Comparison of ENCODE assay signal across 21 mouse cellular contexts in the genomic region with DNA sequence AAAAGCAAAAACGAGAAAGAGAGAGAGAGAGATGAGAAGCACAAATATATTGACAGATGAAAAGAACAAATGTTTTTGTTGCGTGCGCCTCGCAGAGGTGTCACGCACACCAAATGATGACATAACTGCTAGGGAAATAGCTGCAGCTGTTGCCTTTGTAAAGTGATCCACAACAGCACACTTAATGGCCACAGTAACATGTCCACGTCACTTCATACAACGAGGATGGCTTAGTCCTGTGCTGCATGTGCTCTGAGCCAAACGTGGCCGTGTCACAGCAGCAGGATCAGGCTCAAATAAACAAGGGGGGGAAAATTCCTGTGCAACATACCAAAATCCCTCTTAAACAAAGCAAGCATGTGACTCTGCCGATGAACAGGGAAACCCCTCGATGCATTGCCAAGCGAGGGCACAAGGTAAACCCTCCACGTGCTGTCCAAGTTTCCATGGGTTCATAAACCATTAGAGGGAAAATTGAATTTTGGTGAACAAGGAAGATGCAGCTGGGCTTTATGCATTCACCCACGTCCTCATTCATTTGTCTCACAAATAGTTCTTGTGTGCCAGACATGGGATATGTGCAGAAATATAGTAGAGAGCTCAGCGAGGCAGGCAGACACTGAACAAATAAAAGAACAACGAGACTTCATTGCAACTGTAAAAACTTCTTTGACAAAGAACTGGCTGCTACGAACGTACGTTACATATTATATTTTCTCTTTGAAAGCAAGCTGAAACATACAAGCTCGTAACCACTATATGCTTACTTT.
DNase-seq lines count a peak whose midpoint lies in the region; ATAC-seq and TF ChIP-seq lines count a peak whose summit lies in the region.
"Had no signal": no experiment of that assay in that cellular context is flagged by ENCODE, and none has a peak within 500 bp of the region (broad histone marks: within the 10 kb centered on the region; RNA-seq: fewer than 3 reads in every experiment).

No protein-coding gene starts in this region.

- H3K36me3 ChIP-seq in embryonic facial prominence, embryonic 11.5 days (replicated peaks; ENCODE audit: control insufficient read depth, insufficient read depth, low read depth, low read length) = no peaks in the 10 kb centered on the region
- no peaks in the 10 kb centered on the region for H3K36me3 ChIP-seq in embryonic facial prominence, embryonic 10.5 days (replicated peaks)
- H3K36me3 ChIP-seq in lung, embryonic 14.5 days (ENCODE audit: insufficient read depth) = no peaks in the 10 kb centered on the region
- no peaks in the 10 kb centered on the region for H3K36me3 ChIP-seq in stomach, embryonic 15.5 days
- H3K36me3 ChIP-seq in stomach, postnatal 0 days (ENCODE audit: control insufficient read depth, insufficient read depth, low read length) = no peaks in the 10 kb centered on the region
- no peaks in the 10 kb centered on the region for H3K36me3 ChIP-seq in myocyte (ENCODE audit: control insufficient read depth, insufficient read depth)
- H3K36me3 ChIP-seq: embryonic facial prominence, embryonic 12.5 days had no signal

- no peak for ATAC-seq in embryonic facial prominence, embryonic 11.5 days (replicated peaks; ENCODE audit: insufficient number of reproducible peaks, low FRiP score, low TSS enrichment, low read depth)
- peak; percentile 97 for ATAC-seq in lung, embryonic 14.5 days (ENCODE audit: insufficient read depth)
- no peak for ATAC-seq in stomach, embryonic 15.5 days (ENCODE audit: insufficient read depth, low FRiP score, low read depth)
- ATAC-seq in stomach, postnatal 0 days (ENCODE audit: low FRiP score, low TSS enrichment) = no peak

- no peaks in the 10 kb centered on the region for H3K27me3 ChIP-seq in embryonic facial prominence, embryonic 11.5 days (ENCODE audit: control insufficient read depth, insufficient read depth, low read length)
- H3K27me3 ChIP-seq in embryonic facial prominence, embryonic 10.5 days (replicated peaks; ENCODE audit: low read depth, poor library complexity, severe bottlenecking) = no peaks in the 10 kb centered on the region
- H3K27me3 ChIP-seq in lung, embryonic 14.5 days (ENCODE audit: insufficient read depth, low read length) = no peaks in the 10 kb centered on the region
- H3K27me3 ChIP-seq in stomach, embryonic 15.5 days (replicated peaks) = no peaks in the 10 kb centered on the region
- H3K27me3 ChIP-seq in stomach, postnatal 0 days (ENCODE audit: control insufficient read depth, insufficient read depth, low read length) = no peaks in the 10 kb centered on the region
- H3K27me3 ChIP-seq in myocyte (ENCODE audit: control insufficient read depth, insufficient read depth, insufficient read length) = no peaks in the 10 kb centered on the region
- H3K27me3 ChIP-seq: CH12.LX; embryonic facial prominence, embryonic 12.5 days had no signal

- 69% methylated on average over 20 of the region's 20 CpGs for WGBS in embryonic facial prominence, embryonic 11.5 days
- WGBS in embryonic facial prominence, embryonic 10.5 days = 81% methylated on average over 20 of the region's 20 CpGs
- WGBS in lung, embryonic 14.5 days = 31% methylated on average over 20 of the region's 20 CpGs
- WGBS in lung, adult 2 months = 56% methylated on average over 20 of the region's 20 CpGs
- WGBS in stomach, embryonic 15.5 days = 51% methylated on average over 20 of the region's 20 CpGs
- WGBS in stomach, postnatal 0 days = 46% methylated on average over 20 of the region's 20 CpGs

- H3ac ChIP-seq in myocyte (ENCODE audit: control insufficient read depth, insufficient read length) = no peak overlapping the region

- no peak for TF ChIP-seq EP300 in stomach, postnatal 0 days (optimal IDR thresholded peaks at IDR 0.05)

- H3K27ac ChIP-seq in embryonic facial prominence, embryonic 11.5 days (replicated peaks; ENCODE audit: low read depth, low read length) = no peak overlapping the region
- no peak overlapping the region for H3K27ac ChIP-seq in embryonic facial prominence, embryonic 10.5 days (replicated peaks)
- H3K27ac ChIP-seq in lung, embryonic 14.5 days (ENCODE audit: low read depth) = peak overlapping the region; percentile 66; the same call in 1 of the 2 replicates
- no peak overlapping the region for H3K27ac ChIP-seq in stomach, embryonic 15.5 days
- H3K27ac ChIP-seq in stomach, postnatal 0 days (replicated peaks) = no peak overlapping the region
- H3K27ac ChIP-seq: embryonic facial prominence, embryonic 12.5 days; liver, embryonic 14.5 days had no signal

- no peaks in the 10 kb centered on the region for H3K4me1 ChIP-seq in embryonic facial prominence, embryonic 11.5 days (ENCODE audit: control insufficient read depth, insufficient read depth, low read length)
- peaks cover 12% of the 10 kb centered on the region; the same call in 1 of the 2 replicates for H3K4me1 ChIP-seq in embryonic facial prominence, embryonic 10.5 days
- H3K4me1 ChIP-seq in lung, embryonic 14.5 days (ENCODE audit: insufficient read depth) = no peaks in the 10 kb centered on the region; the same call in 1 of the 2 replicates
- no peaks in the 10 kb centered on the region for H3K4me1 ChIP-seq in lung, adult 2 months (ENCODE audit: control insufficient read depth, insufficient read depth, low read length)
- H3K4me1 ChIP-seq in stomach, embryonic 15.5 days = peaks cover 7% of the 10 kb centered on the region; the same call in 1 of the 2 replicates
- H3K4me1 ChIP-seq in stomach, postnatal 0 days (replicated peaks; ENCODE audit: control insufficient read depth, insufficient read depth) = no peaks in the 10 kb centered on the region

- H3K4me3 ChIP-seq in embryonic facial prominence, embryonic 11.5 days (ENCODE audit: low read depth, low read length) = no peak overlapping the region
- no peak overlapping the region for H3K4me3 ChIP-seq in embryonic facial prominence, embryonic 10.5 days
- H3K4me3 ChIP-seq in lung, embryonic 14.5 days (ENCODE audit: low read depth, low read length) = no peak overlapping the region
- no peak overlapping the region for H3K4me3 ChIP-seq in lung, adult 2 months (replicated peaks; ENCODE audit: extremely low read depth, low read depth, low read length)
- H3K4me3 ChIP-seq in stomach, embryonic 15.5 days (replicated peaks) = no peak overlapping the region
- no peak overlapping the region for H3K4me3 ChIP-seq in stomach, postnatal 0 days (ENCODE audit: low read depth, low read length)
- no peak overlapping the region for H3K4me3 ChIP-seq in myocyte
- H3K4me3 ChIP-seq: embryonic facial prominence, embryonic 12.5 days had no signal

- H3K9me3 ChIP-seq in embryonic facial prominence, embryonic 11.5 days (replicated peaks; ENCODE audit: control insufficient read depth, low read length) = no peaks in the 10 kb centered on the region
- H3K9me3 ChIP-seq in embryonic facial prominence, embryonic 10.5 days = no peaks in the 10 kb centered on the region
- no peaks in the 10 kb centered on the region for H3K9me3 ChIP-seq in lung, embryonic 14.5 days (ENCODE audit: low read depth, low read length)
- no peaks in the 10 kb centered on the region for H3K9me3 ChIP-seq in stomach, embryonic 15.5 days
- no peaks in the 10 kb centered on the region for H3K9me3 ChIP-seq in stomach, postnatal 0 days (ENCODE audit: control insufficient read depth, low read length)
- H3K9me3 ChIP-seq: embryonic facial prominence, embryonic 12.5 days had no signal

- H3K9ac ChIP-seq in embryonic facial prominence, embryonic 11.5 days (replicated peaks; ENCODE audit: low read length) = no peak overlapping the region
- no peak overlapping the region for H3K9ac ChIP-seq in lung, embryonic 14.5 days
- no peak overlapping the region for H3K9ac ChIP-seq in stomach, embryonic 15.5 days
- no peak overlapping the region for H3K9ac ChIP-seq in stomach, postnatal 0 days (ENCODE audit: low read length)
- H3K9ac ChIP-seq: embryonic facial prominence, embryonic 12.5 days; liver, embryonic 14.5 days had no signal

- peak; percentile 13 for DNase-seq in embryonic facial prominence, embryonic 11.5 days (ENCODE audit: low spot score)
- DNase-seq in embryonic facial prominence, embryonic 10.5 days (ENCODE audit: low spot score) = no peak
- DNase-seq in lung, embryonic 14.5 days = peak; percentile 93
- DNase-seq in lung, adult 2 months = no peak
- DNase-seq in stomach, postnatal 0 days (ENCODE audit: low spot score) = no peak
- DNase-seq in kidney, adult 18-20 months = no peak
- DNase-seq: adrenal gland, adult 8-10 months; cerebellum, adult 11-12 months; cerebellum, postnatal 25 days; gastrocnemius, postnatal 10 days; heart, adult 18-20 months; heart, postnatal 4 days; kidney, adult 8-10 months; kidney, postnatal 4 days; right cerebral cortex, adult 18-20 months; spleen, adult 18-20 months had no signal

- no peak for TF ChIP-seq POLR2A in lung, adult 2 months (IDR thresholded peaks at IDR 0.05; ENCODE audit: borderline replicate concordance, extremely low read depth, low read depth, low read length)
- TF ChIP-seq POLR2A in myocyte (IDR thresholded peaks at IDR 0.05; ENCODE audit: insufficient read length, low read depth) = no peak

- H3K4me2 ChIP-seq in embryonic facial prominence, embryonic 11.5 days (ENCODE audit: low read depth, low read length) = no peak overlapping the region
- H3K4me2 ChIP-seq in lung, embryonic 14.5 days = peak overlapping the region; percentile 31; the same call in 1 of the 2 replicates
- H3K4me2 ChIP-seq in stomach, embryonic 15.5 days = peak overlapping the region; percentile 16; the same call in 1 of the 2 replicates
- H3K4me2 ChIP-seq in stomach, postnatal 0 days (replicated peaks; ENCODE audit: low read depth) = no peak overlapping the region
- H3K4me2 ChIP-seq in myocyte (ENCODE audit: low read depth) = peak overlapping the region; percentile 0
- H3K4me2 ChIP-seq: embryonic facial prominence, embryonic 12.5 days had no signal

- TF ChIP-seq CTCF in lung, embryonic 14.5 days (IDR thresholded peaks at IDR 0.05; ENCODE audit: low read depth) = no peak
- TF ChIP-seq CTCF in lung, adult 2 months (IDR thresholded peaks at IDR 0.05; ENCODE audit: insufficient read depth, low read length) = no peak
- TF ChIP-seq CTCF in stomach, postnatal 0 days (IDR thresholded peaks at IDR 0.05; ENCODE audit: low read depth) = no peak

- no peaks in the 10 kb centered on the region for H3K79me2 ChIP-seq in myocyte (ENCODE audit: control insufficient read depth, insufficient read depth)

TF ChIP-seq in myocyte, 11 proteins besides CTCF, POLR2A, EP300 and RAD21 (continues in another document):
- no peak for TF ChIP-seq USF1 (IDR thresholded peaks at IDR 0.05; ENCODE audit: low read depth)
- TF ChIP-seq REST (IDR thresholded peaks at IDR 0.05; ENCODE audit: insufficient read depth, insufficient read length) = no peak
- peak in 1 of 3 experiments; percentile 67 for TF ChIP-seq MYOG (IDR thresholded peaks at IDR 0.05; ENCODE audit: control insufficient read depth in 1 of 3, insufficient read depth in 1 of 3, insufficient read length in 2 of 3, low read depth in 2 of 3)
- TF ChIP-seq TCF3 (IDR thresholded peaks at IDR 0.05; ENCODE audit: insufficient read length, low read depth) = no peak
- TF ChIP-seq E2F4 (IDR thresholded peaks at IDR 0.05; ENCODE audit: insufficient read depth) = no peak
- TF ChIP-seq CEBPB (IDR thresholded peaks at IDR 0.05; ENCODE audit: insufficient read depth, poor library complexity, severe bottlenecking) = no peak
- TF ChIP-seq MAX (IDR thresholded peaks at IDR 0.05; ENCODE audit: low read depth) = no peak
- TF ChIP-seq POLR2AphosphoS2 (IDR thresholded peaks at IDR 0.05; ENCODE audit: insufficient read length, low read depth) = no peak

Comparison
In these comparisons a context has a peak if more than half of its experiments do, and no peak if none do; other contexts are left out.
1. DNase-seq: peak in embryonic facial prominence, embryonic 11.5 days (single experiment) and lung, embryonic 14.5 days (single experiment); none in embryonic facial prominence, embryonic 10.5 days (single experiment), lung, adult 2 months (single experiment), stomach, postnatal 0 days (single experiment) and kidney, adult 18-20 months (single experiment).
2. H3K4me2 ChIP-seq: peak in lung, embryonic 14.5 days (single experiment), stomach, embryonic 15.5 days (single experiment) and myocyte (single experiment); none in embryonic facial prominence, embryonic 11.5 days (single experiment) and stomach, postnatal 0 days (single experiment).